Mouse (Mus musculus) hematopoietic stem cell, adult 5-6 weeks (primary cell): Measurements from ENCODE around the gene Cipc. TPM values are rescaled to one million over a fixed set of nuclear protein-coding genes. Genes with fewer than 3 reads are reported as not detected.
A peak's percentile ranks its signal among the peaks of the same experiment; 100 is the strongest.

Experiments
- ATAC-seq, 2 experiments: fragments of 125-278 bp in 1 of 2; replicated peaks in 1 of 2; 2 replicates each; pipeline ENCODE4 v1.8.0; 2016 to 2017; ENCODE audit warnings: inconsistent platforms in 2 of 2, mild to moderate bottlenecking in 2 of 2, moderate number of reproducible peaks in 2 of 2, low read depth in 1 of 2, moderate TSS enrichment in 1 of 2; ENCODE audit not compliant: low FRiP score in 2 of 2, poor library complexity in 2 of 2, severe bottlenecking in 2 of 2, insufficient read depth in 1 of 2, low TSS enrichment in 1 of 2
- total RNA-seq: library from RNA; stranded (forward); fragments of 172-1452, 232-1000 nt; gene quantifications from 2 replicates; pipeline ENCODE4 v1.2.3, GENCODE M21; 2017

Gene Cipc
- 17.6 and 24.0 TPM in 2 replicates for total RNA-seq

- ATAC-seq, result peak; percentile 88 to 92
Observed at GRCm38 (mm10) chr12:86946862-86947574, at the start of gene Cipc. TSS of gene Cipc (plus strand) at chr12:86947043.

GRCm38 (mm10) chr12:86897769-86898273 is 49.0 kb upstream of the Cipc start:
- no peak for ATAC-seq

GRCm38 (mm10) chr12:86898448-86898847 is 48.4 kb upstream of the Cipc start:
- no peak for ATAC-seq

- no peak for ATAC-seq
Observed at GRCm38 (mm10) chr12:86899461-86900179, 47.2 kb upstream of the Cipc start.

GRCm38 (mm10) chr12:86903828-86904806 is 42.7 kb upstream of the Cipc start:
- ATAC-seq, result no peak

GRCm38 (mm10) chr12:86905203-86905602 is 41.6 kb upstream of the Cipc start:
- peak; percentile 57 to 58; a peak in 2 of 4 replicates for ATAC-seq

GRCm38 (mm10) chr12:86905876-86906275 is 41.0 kb upstream of the Cipc start:
- ATAC-seq, result no peak

GRCm38 (mm10) chr12:86906395-86906794 is 40.4 kb upstream of the Cipc start:
- ATAC-seq, result peak; percentile 66 to 89

GRCm38 (mm10) chr12:86911482-86911931 is 35.3 kb upstream of the Cipc start:
- no peak for ATAC-seq

- no peak for ATAC-seq
Observed at GRCm38 (mm10) chr12:86912335-86913093, 34.3 kb upstream of the Cipc start.

GRCm38 (mm10) chr12:86914351-86914750 is 32.5 kb upstream of the Cipc start:
- peak; percentile 54 to 61 for ATAC-seq

GRCm38 (mm10) chr12:86914756-86915155 is 32.1 kb upstream of the Cipc start:
- ATAC-seq, result peak; percentile 19 to 33; a peak in 2 of 4 replicates

GRCm38 (mm10) chr12:86915617-86916016 is 31.2 kb upstream of the Cipc start:
- no peak for ATAC-seq

GRCm38 (mm10) chr12:86916796-86917573 is 29.9 kb upstream of the Cipc start:
- ATAC-seq, result no peak

GRCm38 (mm10) chr12:86918361-86918967 is 28.4 kb upstream of the Cipc start:
- no peak for ATAC-seq
